Mouse (Mus musculus) cerebellum, adult 2 months (tissue): Measurements from ENCODE around the gene Agap1. TPM values are rescaled to one million over a fixed set of nuclear protein-coding genes. Genes with fewer than 3 reads are reported as not detected.
A peak's percentile ranks its signal among the peaks of the same experiment; 100 is the strongest.

ENCODE experiments used
- DNase-seq, 2 experiments: peaks; one replicate each; pipeline ENCODE4 v3.0.0; 2021
- H3K27ac ChIP-seq: fragments of 200-500 bp; 2 replicates; pipeline ENCODE4 v1.5.1; 2012; ENCODE audit warnings: low read length, control low read depth, inconsistent platforms; ENCODE audit not compliant: insufficient read depth
- H3K27me3 ChIP-seq: fragments of 200-500 bp; 2 replicates; pipeline ENCODE4 v1.6.1; 2012; ENCODE audit warnings: inconsistent platforms, mild to moderate bottlenecking, low read length, moderate library complexity; ENCODE audit not compliant: control insufficient read depth, insufficient read depth
- H3K4me1 ChIP-seq: fragments of 200-500 bp; 2 replicates; pipeline ENCODE4 v1.6.1; 2011; ENCODE audit warnings: low read length; ENCODE audit not compliant: control insufficient read depth, insufficient read depth
- H3K4me3 ChIP-seq: fragments of 200-500 bp; replicated peaks from 2 replicates; pipeline ENCODE3; 2011; ENCODE audit warnings: mild to moderate bottlenecking, low read depth, low read length, control low read depth; ENCODE audit not compliant: insufficient read depth
- CTCF ChIP-seq: fragments of 200-500 bp; IDR thresholded peaks from 2 replicates; pipeline ENCODE4 v1.5.1; 2011; ENCODE audit warnings: low read depth, mild to moderate bottlenecking, control low read depth, low read length, moderate library complexity, borderline replicate concordance; ENCODE audit not compliant: insufficient read depth
- POLR2A ChIP-seq: fragments of 200-500 bp; IDR thresholded peaks from 2 replicates; pipeline ENCODE4 v1.6.1; 2011; ENCODE audit warnings: low read length, control low read depth, borderline replicate concordance; ENCODE audit not compliant: insufficient read depth
- WGBS: fragments of 180-500 bp; shearing (Covaris S2); methylation state at CpG from one replicate; pipeline ENCODE4 v1.1.7; 2018; 5-methylcytosine and 5-hydroxymethylcytosine counted together
- polyA plus RNA-seq: library from polyadenylated mRNA; depleted of rRNA; stranded (reverse); fragments of >200 nt; gene quantifications from 2 replicates; pipeline ENCODE4 v1.2.3, GENCODE M21; 2012

Agap1 gene
- polyA plus RNA-seq, 1 experiment = 82.9 TPM

DNA sequence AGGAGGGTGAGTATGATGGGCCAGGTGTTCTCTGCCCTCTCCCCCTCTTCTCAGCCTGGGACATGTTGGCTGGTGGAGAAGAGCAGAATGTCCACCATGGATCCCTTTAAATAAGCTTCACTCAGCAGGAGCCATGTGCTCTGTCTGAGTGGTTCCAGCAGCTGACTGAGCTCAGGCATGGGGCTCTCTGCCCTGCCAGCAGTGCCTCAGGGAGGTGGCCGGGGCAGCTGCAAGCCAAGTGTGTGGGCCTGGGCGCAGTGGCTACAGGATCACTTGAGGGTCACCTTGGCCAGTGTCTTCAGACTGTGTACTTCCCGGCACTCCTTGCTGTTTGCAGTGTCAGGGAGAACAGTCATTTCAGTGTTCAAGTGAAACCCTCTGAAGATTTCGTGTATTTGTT is 183.1 kb downstream of the Agap1 start:
- no peak for TF ChIP-seq POLR2A
- no peak for TF ChIP-seq CTCF

DNA sequence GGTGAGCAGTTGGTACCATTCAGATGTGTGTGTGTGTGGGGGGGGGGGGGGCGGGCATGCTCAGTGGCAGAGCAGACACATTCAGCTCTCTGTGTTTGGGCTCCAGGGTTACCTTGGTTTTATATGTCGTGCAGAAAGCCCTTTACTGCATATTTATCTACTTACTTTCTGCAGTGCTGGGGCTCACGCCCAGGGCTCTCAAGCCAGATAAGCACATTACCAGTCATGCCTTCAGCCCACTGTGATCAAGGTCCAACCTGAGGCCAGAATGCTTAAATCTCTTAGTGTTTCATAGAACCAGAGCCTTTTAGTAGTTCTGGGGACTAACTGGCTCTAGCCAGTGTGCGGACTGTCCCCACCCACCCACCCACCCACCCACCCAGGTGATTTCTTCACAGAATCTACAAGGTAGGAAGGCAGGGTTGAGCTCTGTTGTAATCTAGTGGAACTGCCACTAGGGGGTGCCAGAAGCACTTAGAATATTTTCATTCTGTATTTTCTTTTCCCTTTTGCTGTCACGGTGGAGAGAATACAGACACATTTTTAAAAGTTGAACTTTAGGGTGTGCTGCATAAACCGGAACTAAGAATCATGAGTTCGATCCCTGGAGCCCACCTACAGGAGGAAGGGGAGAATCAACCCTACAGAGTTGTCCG is 189.0 kb downstream of the Agap1 start:
- Histone ChIP-seq H3K27me3 (no peaks in the 10 kb centered on the region), H3K4me1 (peaks cover 11% of the 10 kb centered on the region; the same call in 1 of the 2 replicates), H3K4me3 (no peak overlapping the region), H3K27ac (no peak overlapping the region)
- 66% methylated on average over 8 of the region's 8 CpGs for WGBS
- no peak for TF ChIP-seq POLR2A
- TF ChIP-seq CTCF = no peak; the same call in 1 of the 2 replicates
- peak in 1 of 2 experiments; percentile 60 for DNase-seq

More for the DNA sequence above, 183.1 kb downstream of the Agap1 start:
- WGBS = 55% methylated on average over 4 of the region's 4 CpGs
- H3K27me3 ChIP-seq = no peaks in the 10 kb centered on the region
- no peak overlapping the region for H3K27ac ChIP-seq
- no peaks in the 10 kb centered on the region; the same call in 1 of the 2 replicates for H3K4me1 ChIP-seq
- no peak for DNase-seq
- H3K4me3 ChIP-seq = no peak overlapping the region

DNA sequence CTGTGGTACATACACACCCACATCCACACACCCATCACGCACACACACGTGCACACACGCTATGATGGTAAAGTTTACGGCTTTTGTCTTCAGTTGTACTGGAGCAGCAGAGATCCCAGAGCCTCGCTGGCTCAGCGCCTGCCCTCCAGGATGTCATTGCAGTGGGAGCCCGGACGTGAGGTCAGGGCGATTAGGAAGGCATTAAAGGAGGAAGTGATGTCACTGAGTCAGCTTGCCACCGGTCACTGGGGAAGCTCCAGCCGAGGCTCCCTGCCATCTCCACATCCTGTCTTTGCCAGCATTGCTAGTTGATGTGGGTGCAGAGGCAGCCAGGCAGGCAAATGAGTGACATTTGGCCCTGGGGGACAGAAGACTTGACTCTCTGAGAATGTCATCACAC is 189.5 kb downstream of the Agap1 start:
- no peaks in the 10 kb centered on the region for H3K27me3 ChIP-seq
- no peak for DNase-seq
- peaks cover 11% of the 10 kb centered on the region; the same call in 1 of the 2 replicates for H3K4me1 ChIP-seq
- 65% methylated on average over 11 of the region's 11 CpGs for WGBS
- TF ChIP-seq CTCF (0 out of 2 replicates have a peak, but pooled peaks have one; percentile 22), POLR2A (no peak)
- H3K27ac ChIP-seq = no peak overlapping the region
- no peak overlapping the region for H3K4me3 ChIP-seq

DNA sequence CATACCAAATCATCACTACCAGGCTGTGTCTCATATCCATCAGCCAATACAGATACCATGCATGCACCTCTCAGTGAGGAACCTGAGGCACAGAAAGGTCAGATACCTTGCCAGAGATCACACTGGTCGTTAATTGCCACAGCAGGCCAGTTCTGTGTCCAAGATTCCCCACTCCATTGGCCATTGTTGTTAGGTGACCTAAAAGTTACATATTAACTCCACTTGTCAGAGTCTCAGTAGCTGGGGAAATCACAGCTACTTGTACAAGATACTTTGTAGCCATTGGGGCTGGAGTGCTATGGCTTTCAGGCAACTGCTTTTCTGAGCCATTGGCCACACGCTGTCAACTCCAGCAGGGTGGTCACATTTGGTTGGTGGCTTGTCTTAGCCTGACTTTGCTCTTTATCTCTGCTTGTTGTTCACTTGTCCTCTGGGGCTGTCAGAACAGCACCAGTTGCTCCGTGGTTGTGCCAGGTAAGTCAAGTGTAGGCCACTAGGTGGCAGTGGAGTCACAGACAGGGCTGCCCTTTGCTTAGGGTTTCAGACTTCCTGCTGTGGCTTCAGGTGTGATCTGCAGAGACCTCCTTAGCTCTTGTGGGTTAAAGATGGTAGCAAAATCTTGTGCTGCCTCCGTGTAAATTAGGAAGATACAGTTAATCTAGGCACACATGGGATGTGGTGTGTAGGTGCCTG is 191.9 kb downstream of the Agap1 start:
- DNase-seq = peak; percentile 69 to 75
- H3K27ac ChIP-seq = no peak overlapping the region
- H3K4me1 ChIP-seq = peaks cover 16% of the 10 kb centered on the region
- no peak overlapping the region for H3K4me3 ChIP-seq
- no peaks in the 10 kb centered on the region for H3K27me3 ChIP-seq
- TF ChIP-seq POLR2A = no peak
- TF ChIP-seq CTCF = peak; percentile 94
- WGBS = 35% methylated on average over 4 of the region's 4 CpGs

DNA sequence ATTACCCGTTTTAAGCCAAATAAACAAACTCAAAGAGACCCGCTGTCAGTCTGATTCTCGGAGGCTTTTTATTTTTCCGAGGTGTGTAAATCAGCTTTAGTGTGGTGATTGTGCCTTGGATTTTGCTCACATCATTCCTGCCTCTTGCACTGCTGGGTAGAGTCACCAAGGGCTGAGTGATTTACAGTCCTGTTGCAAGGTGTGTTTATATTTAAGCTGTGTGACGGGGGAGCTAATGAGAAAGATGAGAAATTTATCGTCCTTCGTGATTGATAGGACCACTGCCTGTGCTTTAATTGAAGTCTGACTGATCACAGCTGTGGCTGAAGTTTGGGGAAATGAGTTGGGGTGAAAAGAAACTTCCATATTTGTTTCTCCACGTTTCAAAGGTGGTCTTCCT is 192.9 kb downstream of the Agap1 start:
- 86% methylated on average over 8 of the region's 8 CpGs for WGBS
- DNase-seq = no peak
- Histone ChIP-seq H3K4me3 (no peak overlapping the region), H3K4me1 (peaks cover 16% of the 10 kb centered on the region), H3K27ac (no peak overlapping the region), H3K27me3 (no peaks in the 10 kb centered on the region)
- TF ChIP-seq CTCF = no peak
- no peak for TF ChIP-seq POLR2A

DNA sequence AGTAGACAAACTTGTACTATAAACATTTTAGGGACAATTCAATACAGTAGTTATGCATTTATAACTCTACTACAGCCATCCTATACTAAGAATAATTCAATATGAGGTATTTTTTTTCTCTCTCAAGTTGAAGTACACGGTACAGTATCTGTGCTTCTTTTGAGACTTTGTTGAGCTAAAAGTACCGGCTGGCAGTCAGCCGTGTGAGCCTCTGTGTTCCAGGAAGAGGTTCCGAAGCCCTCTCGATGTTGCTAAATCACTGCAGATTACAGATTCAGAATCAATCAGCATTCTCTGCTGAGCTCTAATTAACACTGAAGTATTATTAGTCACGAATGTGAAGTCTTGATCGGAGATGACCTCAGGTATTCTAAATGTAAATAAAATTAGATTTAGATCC is 196.0 kb downstream of the Agap1 start:
- no peak for DNase-seq
- 85% methylated on average over 7 of the region's 7 CpGs for whole genome bisulfite sequencing

DNA sequence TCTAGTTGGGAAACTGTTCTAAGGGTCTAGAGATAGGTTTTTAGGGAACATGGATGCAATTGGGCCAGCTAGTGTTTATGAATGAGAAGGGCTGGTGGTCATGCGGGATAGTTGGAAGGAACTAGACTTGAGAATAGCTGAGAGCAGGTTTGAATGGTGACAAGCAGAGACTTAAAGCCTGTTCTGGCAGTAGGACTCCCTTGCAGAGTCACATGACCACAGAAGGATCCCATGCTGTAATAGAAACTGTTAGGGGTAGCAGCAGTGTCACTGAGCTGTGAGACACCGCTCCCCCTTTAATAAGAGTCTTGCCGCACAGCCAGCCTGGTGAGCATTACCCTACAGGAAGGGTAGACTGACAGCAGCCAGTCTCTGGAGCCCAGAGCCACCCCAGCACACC is 201.6 kb downstream of the Agap1 start:
- WGBS = 96% methylated on average over 3 of the region's 3 CpGs
- H3K27me3 ChIP-seq = no peaks in the 10 kb centered on the region
- no peak overlapping the region for H3K27ac ChIP-seq
- no peak for TF ChIP-seq CTCF
- no peak for DNase-seq
- H3K4me1 ChIP-seq = peaks cover 13% of the 10 kb centered on the region
- H3K4me3 ChIP-seq = no peak overlapping the region

More for the DNA sequence above, 196.0 kb downstream of the Agap1 start:
- H3K27ac ChIP-seq = no peak overlapping the region
- no peaks in the 10 kb centered on the region for H3K27me3 ChIP-seq
- no peak overlapping the region for H3K4me3 ChIP-seq
- H3K4me1 ChIP-seq = peaks cover 8% of the 10 kb centered on the region
- TF ChIP-seq POLR2A (no peak), CTCF (no peak)

DNA sequence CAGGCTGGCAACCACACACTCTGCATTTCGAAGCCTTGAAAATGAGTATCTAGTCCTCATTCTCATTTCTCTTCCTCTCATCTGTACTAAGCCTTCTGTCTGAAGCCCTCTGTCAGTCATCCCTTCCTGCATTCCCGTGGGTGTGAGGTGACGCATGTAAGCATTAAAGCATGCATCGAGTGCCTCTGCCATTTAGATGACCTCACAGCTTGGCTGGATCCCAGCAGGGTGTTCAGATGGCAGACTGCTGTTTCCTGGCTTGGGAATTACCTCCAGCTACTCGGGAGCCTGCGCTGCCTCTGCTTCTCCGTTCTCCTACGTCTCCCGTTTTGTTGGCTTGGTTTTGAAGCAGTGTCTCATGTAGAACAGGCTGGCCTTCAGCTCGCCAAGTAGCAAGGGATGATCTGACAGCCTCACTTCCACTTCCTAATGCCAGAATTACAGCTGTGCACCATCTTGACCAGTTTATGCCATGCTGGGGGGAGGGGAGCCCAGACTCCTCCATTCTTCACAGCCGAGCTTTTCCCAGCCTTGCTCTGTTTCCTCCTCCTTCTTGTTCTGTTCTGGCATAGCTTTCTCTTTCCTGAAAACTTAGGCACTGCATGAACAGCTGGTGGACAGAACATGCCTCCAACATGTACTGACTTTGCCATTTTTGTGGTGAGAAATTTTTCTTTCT is 202.2 kb downstream of the Agap1 start:
- 17% methylated on average over 11 of the region's 11 CpGs for WGBS
- no peak for TF ChIP-seq POLR2A
- no peak for TF ChIP-seq CTCF
- Histone ChIP-seq H3K4me1 (peaks cover 10% of the 10 kb centered on the region), H3K27me3 (no peaks in the 10 kb centered on the region), H3K4me3 (no peak overlapping the region), H3K27ac (no peak overlapping the region)
- peak; percentile 66 to 68 for DNase-seq
